Mouse (Mus musculus) hindbrain, embryonic 16.5 days (tissue): Measurements from ENCODE around the gene Tmem60. TPM values are rescaled to one million over a fixed set of nuclear protein-coding genes. Genes with fewer than 3 reads are reported as not detected.

Experiments used
- ATAC-seq: fragments of 200-750 bp; cut with Nextera tagmentation; 2 replicates; pipeline ENCODE4 v1.8.0; 2017; ENCODE audit warnings: moderate TSS enrichment, moderate library complexity
- H3K27ac ChIP-seq: fragments of 300-500 bp; sonication (generic); 2 replicates; pipeline ENCODE4 v1.5.1; 2014; ENCODE audit warnings: low read depth, mild to moderate bottlenecking, control low read depth, low read length, moderate library complexity
- H3K27me3 ChIP-seq: fragments of 300-500 bp; sonication (generic); replicated peaks from 2 replicates; pipeline ENCODE4 v1.6.1; 2014; ENCODE audit warnings: low read length; ENCODE audit not compliant: control insufficient read depth, insufficient read depth
- H3K36me3 ChIP-seq: fragments of 300-500 bp; sonication (generic); 2 replicates; pipeline ENCODE4 v1.6.1; 2014; ENCODE audit warnings: mild to moderate bottlenecking, low read length, moderate library complexity, mixed read lengths; ENCODE audit not compliant: control insufficient read depth, insufficient read depth
- H3K4me1 ChIP-seq: fragments of 300-500 bp; sonication (generic); 2 replicates; pipeline ENCODE4 v1.6.1; 2014; ENCODE audit warnings: low read depth, low read length; ENCODE audit not compliant: control insufficient read depth, insufficient read depth
- H3K4me2 ChIP-seq: fragments of 300-500 bp; sonication (generic); 2 replicates; pipeline ENCODE4 v1.6.1; 2014; ENCODE audit warnings: mild to moderate bottlenecking, low read length, control low read depth, moderate library complexity
- H3K4me3 ChIP-seq: fragments of 300-500 bp; sonication (generic); 2 replicates; pipeline ENCODE4 v1.5.1; 2014; ENCODE audit warnings: mild to moderate bottlenecking, low read length, control low read depth, moderate library complexity
- H3K9ac ChIP-seq: fragments of 300-500 bp; sonication (generic); 2 replicates; pipeline ENCODE4 v1.6.1; 2014; ENCODE audit warnings: low read depth, mild to moderate bottlenecking, control low read depth, low read length, moderate library complexity
- H3K9me3 ChIP-seq: fragments of 300-500 bp; sonication (generic); 2 replicates; pipeline ENCODE4 v1.6.1; 2014; ENCODE audit warnings: mild to moderate bottlenecking, low read length, moderate library complexity; ENCODE audit not compliant: control insufficient read depth
- WGBS: fragments of 180-500 bp; shearing (Covaris S2); extraction: QIAGEN DNeasy Blood & Tissue Kit; methylation state at CpG from one replicate; pipeline ENCODE4 v1.1.7; 2014; 5-methylcytosine and 5-hydroxymethylcytosine counted together
- polyA plus RNA-seq: library from polyadenylated mRNA; unstranded; fragments of >200 nt; fragmentation: Nextera tagmentation; extraction: Ambion mirVana; gene quantifications from 2 replicates; pipeline ENCODE4 v1.2.1, GENCODE M21; 2015

Gene Tmem60
- polyA plus RNA-seq: 64.0 and 70.5 TPM in 2 replicates

GRCm38 (mm10) chr5:20881915-20882800 lies at the start of gene Tmem60, which contains the start of gene Phtf2:
Gene Tmem60 (plus strand): TSS chr5:20882191.
Gene Phtf2 (minus strand): TSS chr5:20882124.
- peak within 1 kb of the TSS; percentile 91 for H3K9ac ChIP-seq
- peak within 1 kb of the TSS; percentile 88 for H3K4me3 ChIP-seq
- H3K27me3 ChIP-seq: no peaks in the 10 kb centered on the region
- under 1% methylated on average over 85 of the region's 94 CpGs for WGBS
- H3K4me2 ChIP-seq: peak within 1 kb of the TSS; percentile 86
- peak; percentile 99 for ATAC-seq
- peaks cover 19% of the 10 kb centered on the region for H3K4me1 ChIP-seq
- peak within 1 kb of the TSS; percentile 97 for H3K27ac ChIP-seq
- H3K36me3 ChIP-seq: no peaks in the 10 kb centered on the region
- no peaks in the 10 kb centered on the region for H3K9me3 ChIP-seq

GRCm38 (mm10) chr5:20834399-20834798 lies 47.6 kb upstream of the Tmem60 start:
- WGBS: 100% methylated on average over 1 of the region's 1 CpGs
- ATAC-seq: no peak
- Histone ChIP-seq H3K4me1 (no peaks in the 10 kb centered on the region), H3K36me3 (no peaks in the 10 kb centered on the region), H3K27ac (no peak overlapping the region), H3K27me3 (no peaks in the 10 kb centered on the region), H3K4me2 (no peak overlapping the region), H3K9ac (no peak overlapping the region), H3K4me3 (no peak overlapping the region), H3K9me3 (no peaks in the 10 kb centered on the region)

GRCm38 (mm10) chr5:20837082-20837481 lies 44.9 kb upstream of the Tmem60 start:
- Histone ChIP-seq H3K9me3 (no peaks in the 10 kb centered on the region), H3K36me3 (no peaks in the 10 kb centered on the region), H3K4me3 (no peak overlapping the region), H3K9ac (no peak overlapping the region), H3K4me2 (no peak overlapping the region), H3K27ac (no peak overlapping the region), H3K27me3 (no peaks in the 10 kb centered on the region), H3K4me1 (no peaks in the 10 kb centered on the region)
- no peak for ATAC-seq
- WGBS: 94% methylated on average over 1 of the region's 1 CpGs

- WGBS: 93% methylated on average over 2 of the region's 3 CpGs
- Histone ChIP-seq H3K27me3 (no peaks in the 10 kb centered on the region), H3K9me3 (no peaks in the 10 kb centered on the region), H3K4me1 (no peaks in the 10 kb centered on the region), H3K9ac (no peak overlapping the region), H3K4me3 (no peak overlapping the region), H3K4me2 (no peak overlapping the region), H3K27ac (no peak overlapping the region), H3K36me3 (no peaks in the 10 kb centered on the region)
- no peak for ATAC-seq
These were observed 38.6 kb upstream of the Tmem60 start for GRCm38 (mm10) chr5:20843405-20843804.

- Histone ChIP-seq H3K27ac (no peak overlapping the region), H3K9ac (no peak overlapping the region), H3K27me3 (no peaks in the 10 kb centered on the region), H3K4me3 (no peak overlapping the region), H3K9me3 (no peaks in the 10 kb centered on the region), H3K4me1 (no peaks in the 10 kb centered on the region), H3K36me3 (no peaks in the 10 kb centered on the region), H3K4me2 (no peak overlapping the region)
- WGBS: 70% methylated on average over 2 of the region's 2 CpGs
- no peak for ATAC-seq
These were observed 38.2 kb upstream of the Tmem60 start for GRCm38 (mm10) chr5:20843816-20844215.

- Histone ChIP-seq H3K9ac (no peak overlapping the region), H3K36me3 (no peaks in the 10 kb centered on the region), H3K9me3 (no peaks in the 10 kb centered on the region), H3K27me3 (no peaks in the 10 kb centered on the region), H3K4me1 (no peaks in the 10 kb centered on the region), H3K4me3 (no peak overlapping the region), H3K4me2 (no peak overlapping the region), H3K27ac (no peak overlapping the region)
- WGBS: 86% methylated on average over 2 of the region's 2 CpGs
- ATAC-seq: 0 out of 2 replicates have a peak, but pooled peaks have one; percentile 48
These were observed 35.0 kb upstream of the Tmem60 start for GRCm38 (mm10) chr5:20847010-20847409.

- Histone ChIP-seq H3K4me2 (no peak overlapping the region), H3K27ac (no peak overlapping the region), H3K27me3 (no peaks in the 10 kb centered on the region), H3K4me1 (no peaks in the 10 kb centered on the region), H3K9ac (no peak overlapping the region), H3K9me3 (0 out of 2 replicates have a peak, but pooled peaks cover 2% of the 10 kb centered on the region), H3K36me3 (no peaks in the 10 kb centered on the region), H3K4me3 (no peak overlapping the region)
- ATAC-seq: no peak
- 88% methylated on average over 4 of the region's 4 CpGs for WGBS
These were observed 26.9 kb upstream of the Tmem60 start for GRCm38 (mm10) chr5:20855066-20855465.

- no peak for ATAC-seq
- WGBS: 96% methylated on average over 2 of the region's 2 CpGs
- H3K4me2 ChIP-seq: no peak overlapping the region
These were observed 23.6 kb upstream of the Tmem60 start for GRCm38 (mm10) chr5:20858404-20858803.

GRCm38 (mm10) chr5:20860565-20860964 lies 21.4 kb upstream of the Tmem60 start:
- H3K4me3 ChIP-seq: no peak overlapping the region
- H3K4me2 ChIP-seq: no peak overlapping the region
- H3K27ac ChIP-seq: no peak overlapping the region
- 0 out of 2 replicates have a peak, but pooled peaks cover 2% of the 10 kb centered on the region for H3K9me3 ChIP-seq
- WGBS: 94% methylated on average over 4 of the region's 4 CpGs
- no peak overlapping the region for H3K9ac ChIP-seq
- no peaks in the 10 kb centered on the region for H3K4me1 ChIP-seq
- H3K27me3 ChIP-seq: no peaks in the 10 kb centered on the region
- no peaks in the 10 kb centered on the region for H3K36me3 ChIP-seq
- no peak for ATAC-seq

More at GRCm38 (mm10) chr5:20858404-20858803, 23.6 kb upstream of the Tmem60 start:
- H3K27ac ChIP-seq: no peak overlapping the region
- H3K4me1 ChIP-seq: no peaks in the 10 kb centered on the region
- H3K9ac ChIP-seq: no peak overlapping the region
- 0 out of 2 replicates have a peak, but pooled peaks cover 2% of the 10 kb centered on the region for H3K9me3 ChIP-seq
- no peaks in the 10 kb centered on the region for H3K27me3 ChIP-seq
- no peak overlapping the region for H3K4me3 ChIP-seq
- H3K36me3 ChIP-seq: no peaks in the 10 kb centered on the region
